Mouse (Mus musculus) neural tube, embryonic 14.5 days (tissue): ENCODE results near the gene Zswim4. TPM values are rescaled to one million over a fixed set of nuclear protein-coding genes. Genes with fewer than 3 reads are reported as not detected.

Experiments
- ATAC-seq: fragments of 200-750 bp; cut with Nextera tagmentation; 2 replicates; pipeline ENCODE4 v1.8.0; 2017; ENCODE audit warnings: low read depth, mild to moderate bottlenecking, moderate TSS enrichment, moderate library complexity
- H3K27ac ChIP-seq: fragments of 300-500 bp; sonication (generic); 2 replicates; pipeline ENCODE4 v1.5.1; 2014; ENCODE audit warnings: low read depth, mild to moderate bottlenecking, control low read depth, low read length, moderate library complexity, mixed read lengths
- H3K27me3 ChIP-seq: fragments of 300-500 bp; sonication (generic); 2 replicates; pipeline ENCODE4 v1.6.1; 2014; ENCODE audit warnings: low read length; ENCODE audit not compliant: control insufficient read depth, insufficient read depth
- H3K36me3 ChIP-seq: fragments of 300-500 bp; sonication (generic); 2 replicates; pipeline ENCODE4 v1.6.1; 2014; ENCODE audit warnings: low read length, mixed read lengths; ENCODE audit not compliant: control insufficient read depth, insufficient read depth
- H3K4me1 ChIP-seq: fragments of 300-500 bp; sonication (generic); 2 replicates; pipeline ENCODE4 v1.6.1; 2014; ENCODE audit warnings: low read length; ENCODE audit not compliant: control insufficient read depth, insufficient read depth
- H3K4me2 ChIP-seq: fragments of 300-500 bp; sonication (generic); 2 replicates; pipeline ENCODE4 v1.6.1; 2014; ENCODE audit warnings: mild to moderate bottlenecking, low read depth, low read length, control low read depth
- H3K4me3 ChIP-seq: fragments of 300-500 bp; sonication (generic); 2 replicates; pipeline ENCODE4 v1.5.1; 2014; ENCODE audit warnings: low read depth, low read length, control low read depth, mixed read lengths
- H3K9ac ChIP-seq: fragments of 300-500 bp; sonication (generic); replicated peaks from 2 replicates; pipeline ENCODE4 v1.6.1; 2014; ENCODE audit warnings: low read depth, mild to moderate bottlenecking, control low read depth, low read length, mixed read lengths
- H3K9me3 ChIP-seq: fragments of 300-500 bp; sonication (generic); 2 replicates; pipeline ENCODE4 v1.6.1; 2016; ENCODE audit warnings: low read length; ENCODE audit not compliant: control insufficient read depth
- WGBS: fragments of 180-500 bp; shearing (Covaris S2); extraction: QIAGEN DNeasy Blood & Tissue Kit; methylation state at CpG from one replicate; pipeline ENCODE4 v1.1.7; 2014; 5-methylcytosine and 5-hydroxymethylcytosine counted together
- polyA plus RNA-seq: library from polyadenylated mRNA; unstranded; fragments of >200 nt; fragmentation: Nextera tagmentation; extraction: Ambion mirVana; gene quantifications from 2 replicates; pipeline ENCODE4 v1.2.1, GENCODE M21; 2014

Gene Zswim4
- polyA plus RNA-seq, 1 experiment from 2014 or later: 12.9 TPM

- H3K36me3 ChIP-seq: peaks cover 47% of the 10 kb centered on the region
- no peaks in the 10 kb centered on the region for H3K9me3 ChIP-seq
- ATAC-seq: peak; percentile 89
- H3K4me3 ChIP-seq: peak within 1 kb of the TSS; percentile 72
- no peaks in the 10 kb centered on the region for H3K27me3 ChIP-seq
- H3K27ac ChIP-seq: peak within 1 kb of the TSS; percentile 87
- under 1% methylated on average over 63 of the region's 64 CpGs for WGBS
- peak within 1 kb of the TSS; percentile 82 for H3K9ac ChIP-seq
- peak within 1 kb of the TSS; percentile 91 for H3K4me2 ChIP-seq
- peaks cover 10% of the 10 kb centered on the region for H3K4me1 ChIP-seq
These were observed 20.2 kb upstream of the Zswim4 start, which contains the start of gene Mri1 for GRCm38 (mm10) chr8:84256822-84257610. Gene Mri1 (minus strand): TSS chr8:84257326.

- WGBS: 12% methylated on average over 6 of the region's 6 CpGs
- Histone ChIP-seq H3K9ac (peak overlapping the region; percentile 82), H3K4me1 (peaks cover 10% of the 10 kb centered on the region), H3K27me3 (no peaks in the 10 kb centered on the region), H3K36me3 (peaks cover 42% of the 10 kb centered on the region), H3K27ac (peak overlapping the region; percentile 87), H3K4me2 (peak overlapping the region; percentile 91), H3K4me3 (peak overlapping the region; percentile 72), H3K9me3 (no peaks in the 10 kb centered on the region)
- peak; percentile 36 for ATAC-seq
These were observed 19.6 kb upstream of the Zswim4 start for GRCm38 (mm10) chr8:84256458-84256821.

- WGBS: 86% methylated on average over 3 of the region's 3 CpGs
- H3K27ac ChIP-seq: no peak overlapping the region
- H3K4me2 ChIP-seq: peak overlapping the region; percentile 91
- H3K4me3 ChIP-seq: peak overlapping the region; percentile 72
- H3K9me3 ChIP-seq: no peaks in the 10 kb centered on the region
- H3K4me1 ChIP-seq: peaks cover 10% of the 10 kb centered on the region
- H3K27me3 ChIP-seq: no peaks in the 10 kb centered on the region
- no peak; the same call in 1 of the 2 replicates for ATAC-seq
- peaks cover 42% of the 10 kb centered on the region for H3K36me3 ChIP-seq
- H3K9ac ChIP-seq: no peak overlapping the region
These were observed 19.0 kb upstream of the Zswim4 start for GRCm38 (mm10) chr8:84255858-84256257.

GRCm38 (mm10) chr8:84249257-84250170 lies 12.7 kb upstream of the Zswim4 start, which contains the start of gene D8Ertd738e:
Gene D8Ertd738e (minus strand): TSS chr8:84249719.
- 4% methylated on average over 52 of the region's 52 CpGs for WGBS

GRCm38 (mm10) chr8:84241821-84242220 lies 5.0 kb upstream of the Zswim4 start:
- Histone ChIP-seq H3K4me1 (peaks cover 6% of the 10 kb centered on the region), H3K9me3 (no peaks in the 10 kb centered on the region), H3K4me3 (no peak overlapping the region), H3K27me3 (no peaks in the 10 kb centered on the region), H3K36me3 (peaks cover 25% of the 10 kb centered on the region), H3K27ac (no peak overlapping the region), H3K4me2 (no peak overlapping the region), H3K9ac (no peak overlapping the region)
- 56% methylated on average over 2 of the region's 2 CpGs for WGBS
- ATAC-seq: no peak

More at GRCm38 (mm10) chr8:84249257-84250170, 12.7 kb upstream of the Zswim4 start, which contains the start of gene D8Ertd738e:
- Histone ChIP-seq H3K36me3 (peaks cover 45% of the 10 kb centered on the region), H3K27me3 (no peaks in the 10 kb centered on the region), H3K9ac (peak within 1 kb of the TSS; percentile 82), H3K4me3 (peak within 1 kb of the TSS; percentile 94), H3K4me2 (peak within 1 kb of the TSS; percentile 83), H3K9me3 (no peaks in the 10 kb centered on the region), H3K27ac (peak within 1 kb of the TSS; percentile 48; the same call in 1 of the 2 replicates), H3K4me1 (no peaks in the 10 kb centered on the region)
- peak; percentile 96 for ATAC-seq

GRCm38 (mm10) chr8:84241167-84241566 lies 4.3 kb upstream of the Zswim4 start:
- 74% methylated on average over 6 of the region's 6 CpGs for WGBS
- H3K27ac ChIP-seq: no peak overlapping the region
- H3K9ac ChIP-seq: no peak overlapping the region
- H3K4me1 ChIP-seq: peaks cover 6% of the 10 kb centered on the region
- no peak overlapping the region for H3K4me2 ChIP-seq
- peaks cover 19% of the 10 kb centered on the region for H3K36me3 ChIP-seq
- H3K27me3 ChIP-seq: no peaks in the 10 kb centered on the region
- no peaks in the 10 kb centered on the region for H3K9me3 ChIP-seq
- no peak for ATAC-seq
- H3K4me3 ChIP-seq: no peak overlapping the region

GRCm38 (mm10) chr8:84237542-84238229 lies 831 bp upstream of the Zswim4 start:
- ATAC-seq: peak; percentile 32
- H3K4me1 ChIP-seq: peaks cover 18% of the 10 kb centered on the region
- H3K27ac ChIP-seq: peak overlapping the region; percentile 87
- H3K4me2 ChIP-seq: peak overlapping the region; percentile 69
- peak overlapping the region; percentile 65 for H3K9ac ChIP-seq
- H3K27me3 ChIP-seq: no peaks in the 10 kb centered on the region
- no peaks in the 10 kb centered on the region for H3K9me3 ChIP-seq
- 19% methylated on average over 19 of the region's 19 CpGs for WGBS
- H3K4me3 ChIP-seq: peak overlapping the region; percentile 46
- H3K36me3 ChIP-seq: peaks cover 17% of the 10 kb centered on the region; the same call in 1 of the 2 replicates

GRCm38 (mm10) chr8:84236410-84236997 lies 351 bp downstream of the Zswim4 start:
- Histone ChIP-seq H3K4me3 (peak overlapping the region; percentile 53), H3K36me3 (peaks cover 27% of the 10 kb centered on the region), H3K27ac (peak overlapping the region; percentile 18; the same call in 1 of the 2 replicates), H3K9ac (peak overlapping the region; percentile 85), H3K9me3 (no peaks in the 10 kb centered on the region), H3K4me2 (peak overlapping the region; percentile 83), H3K4me1 (peaks cover 18% of the 10 kb centered on the region), H3K27me3 (no peaks in the 10 kb centered on the region)
- peak; percentile 26 for ATAC-seq
- 0% methylated on average over 8 of the region's 30 CpGs for WGBS
